Mouse (Mus musculus): ENCODE results near the gene Pla2g2c. TPM values are rescaled to one million over a fixed set of nuclear protein-coding genes. Genes with fewer than 3 reads are reported as not detected.

The Pla2g2c gene
- polyA plus RNA-seq, 2 experiments, result 0.01 TPM; not detected in 1

DNA sequence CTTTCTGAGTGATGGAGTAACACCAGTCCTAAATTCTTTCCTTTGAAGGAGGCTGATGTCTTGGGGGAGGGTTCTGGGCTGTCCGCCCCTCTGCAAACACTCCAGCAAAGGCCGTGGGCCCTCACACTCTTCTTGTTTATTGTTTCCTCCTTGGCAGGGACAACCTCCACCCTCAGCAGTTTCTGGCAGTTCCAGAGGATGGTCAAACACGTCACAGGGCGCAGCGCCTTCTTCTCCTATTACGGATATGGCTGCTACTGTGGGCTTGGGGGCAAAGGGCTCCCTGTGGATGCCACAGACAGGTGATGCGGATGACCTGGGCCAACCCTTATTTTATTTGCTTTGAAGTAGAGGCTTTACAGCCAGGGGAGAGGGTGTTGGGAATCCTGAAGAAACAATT, 9.5 kb downstream of the Pla2g2c start:
- Histone ChIP-seq H3K27ac (no peak overlapping the region), H3K27me3 (ENCODE audit: control insufficient read depth, insufficient read depth, low read length) (no peaks in the 10 kb centered on the region), H3K4me3 (ENCODE audit: insufficient read depth in 1 of 2, low read depth in 2 of 2, low read length in 2 of 2) (no peak overlapping the region), H3K36me3 (replicated peaks; ENCODE audit: control insufficient read depth, insufficient read depth, low read depth) (no peaks in the 10 kb centered on the region), H3K4me2 (ENCODE audit: low read depth) (no peak overlapping the region), H3K9me3 (ENCODE audit: control insufficient read depth, low read length) (no peaks in the 10 kb centered on the region), H3K9ac (replicated peaks) (no peak overlapping the region), H3K4me1 (replicated peaks; ENCODE audit: control insufficient read depth in 2 of 2, insufficient read depth in 2 of 2, low read length in 1 of 2) (no peaks in the 10 kb centered on the region)
- no peak for ATAC-seq (ENCODE audit: insufficient read depth)
- no peak for DNase-seq (ENCODE audit: low read depth in 3 of 3, low spot score in 3 of 3)
- 53% methylated on average over 7 of the region's 7 CpGs for WGBS (ENCODE audit: insufficient replicate concordance)
- TF ChIP-seq EP300 (IDR thresholded peaks at IDR 0.05; ENCODE audit: low read depth) (no peak), CTCF (IDR thresholded peaks at IDR 0.05; ENCODE audit: low read depth) (no peak)

DNA sequence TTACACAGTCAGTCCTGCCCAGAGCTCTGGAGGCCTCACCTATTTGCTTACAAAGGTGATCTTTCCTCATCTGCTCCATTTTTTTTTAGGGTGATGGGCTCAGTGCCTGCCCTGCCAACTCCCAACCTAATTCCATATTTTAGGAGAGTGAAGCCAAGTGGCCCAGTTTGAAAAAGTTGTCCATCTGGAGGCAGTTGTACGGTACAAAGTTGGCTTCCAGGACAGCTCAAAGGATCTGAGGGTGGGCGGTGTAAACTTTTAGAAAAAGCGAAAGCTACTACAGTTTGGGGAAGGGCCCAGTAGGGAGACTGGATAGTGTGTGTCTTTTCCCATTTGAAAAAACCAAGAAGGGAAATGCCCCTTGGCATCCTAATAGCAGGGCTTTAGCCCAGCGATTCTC, 10.3 kb downstream of the Pla2g2c start:
- no peak overlapping the region for H3K9ac ChIP-seq (replicated peaks)
- no peaks in the 10 kb centered on the region for H3K4me1 ChIP-seq (replicated peaks; ENCODE audit: control insufficient read depth in 2 of 2, insufficient read depth in 2 of 2, low read length in 1 of 2)
- H3K36me3 ChIP-seq (replicated peaks; ENCODE audit: control insufficient read depth, insufficient read depth, low read depth), result no peaks in the 10 kb centered on the region
- H3K27me3 ChIP-seq (ENCODE audit: control insufficient read depth, insufficient read depth, low read length), result no peaks in the 10 kb centered on the region
- no peaks in the 10 kb centered on the region for H3K9me3 ChIP-seq (ENCODE audit: control insufficient read depth, low read length)
- H3K4me2 ChIP-seq (ENCODE audit: low read depth), result no peak overlapping the region
- H3K27ac ChIP-seq, result no peak overlapping the region
- H3K4me3 ChIP-seq (ENCODE audit: insufficient read depth in 1 of 2, low read depth in 2 of 2, low read length in 2 of 2), result no peak overlapping the region
- WGBS (ENCODE audit: insufficient replicate concordance), result 78% methylated on average over 4 of the region's 4 CpGs
- DNase-seq (ENCODE audit: low read depth in 3 of 3, low spot score in 3 of 3) (no peak), ATAC-seq (ENCODE audit: insufficient read depth) (no peak)
- TF ChIP-seq EP300 (IDR thresholded peaks at IDR 0.05; ENCODE audit: low read depth), result no peak
- TF ChIP-seq CTCF (IDR thresholded peaks at IDR 0.05; ENCODE audit: low read depth), result no peak

DNA sequence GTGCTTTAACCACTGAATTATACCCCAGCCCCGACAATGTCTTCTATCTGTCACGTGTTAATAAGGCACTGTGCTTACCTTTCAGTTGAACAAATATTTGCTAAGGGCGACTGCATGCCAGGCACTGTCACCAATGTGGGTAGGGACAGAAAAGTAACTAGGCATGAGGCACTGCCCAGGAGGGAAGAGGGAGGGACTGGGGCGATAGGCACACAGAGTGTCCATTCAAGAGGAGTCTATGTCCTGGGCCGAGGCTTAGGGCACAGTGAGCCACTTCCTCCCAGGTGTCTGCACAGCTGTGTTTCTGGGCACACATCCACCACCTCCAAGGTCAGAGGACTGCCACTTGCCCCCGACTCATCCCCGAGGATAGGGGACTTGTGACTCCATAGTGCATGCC, 12.4 kb downstream of the Pla2g2c start, which contains the start of gene Ubxn10:
Ubxn10 (minus strand) TSS at position 137 of the 400 bp plus-strand sequence.
- WGBS (ENCODE audit: insufficient replicate concordance), result 48% methylated on average over 7 of the region's 7 CpGs
- Histone ChIP-seq H3K27me3 (ENCODE audit: control insufficient read depth, insufficient read depth, low read length) (no peaks in the 10 kb centered on the region), H3K4me1 (replicated peaks; ENCODE audit: control insufficient read depth in 2 of 2, insufficient read depth in 2 of 2, low read length in 1 of 2) (no peaks in the 10 kb centered on the region), H3K27ac (no peak within 1 kb of the TSS), H3K4me3 (ENCODE audit: insufficient read depth in 1 of 2, low read depth in 2 of 2, low read length in 2 of 2) (no peak within 1 kb of the TSS), H3K9ac (replicated peaks) (no peak within 1 kb of the TSS), H3K36me3 (replicated peaks; ENCODE audit: control insufficient read depth, insufficient read depth, low read depth) (no peaks in the 10 kb centered on the region), H3K4me2 (ENCODE audit: low read depth) (no peak within 1 kb of the TSS), H3K9me3 (ENCODE audit: control insufficient read depth, low read length) (no peaks in the 10 kb centered on the region)
- DNase-seq (ENCODE audit: low read depth in 3 of 3, low spot score in 3 of 3) (no peak), ATAC-seq (ENCODE audit: insufficient read depth) (no peak)
- no peak for TF ChIP-seq EP300 (IDR thresholded peaks at IDR 0.05; ENCODE audit: low read depth)
- no peak for TF ChIP-seq CTCF (IDR thresholded peaks at IDR 0.05; ENCODE audit: low read depth)

- no peak overlapping the region for H3K4me2 ChIP-seq (ENCODE audit: low read depth)
- no peaks in the 10 kb centered on the region for H3K36me3 ChIP-seq (replicated peaks; ENCODE audit: control insufficient read depth, insufficient read depth, low read depth)
- TF ChIP-seq CTCF (IDR thresholded peaks at IDR 0.05; ENCODE audit: low read depth), result no peak
- no peak for TF ChIP-seq EP300 (IDR thresholded peaks at IDR 0.05; ENCODE audit: low read depth)
- H3K27me3 ChIP-seq (ENCODE audit: control insufficient read depth, insufficient read depth, low read length), result no peaks in the 10 kb centered on the region
- no peak overlapping the region for H3K4me3 ChIP-seq (ENCODE audit: insufficient read depth in 1 of 2, low read depth in 2 of 2, low read length in 2 of 2)
- H3K9ac ChIP-seq (replicated peaks), result no peak overlapping the region
- H3K4me1 ChIP-seq (replicated peaks; ENCODE audit: control insufficient read depth in 2 of 2, insufficient read depth in 2 of 2, low read length in 1 of 2), result no peaks in the 10 kb centered on the region
- ATAC-seq (ENCODE audit: insufficient read depth), result no peak
- H3K9me3 ChIP-seq (ENCODE audit: control insufficient read depth, low read length), result no peaks in the 10 kb centered on the region
- 18% methylated on average over 7 of the region's 7 CpGs for WGBS (ENCODE audit: insufficient replicate concordance)
- H3K27ac ChIP-seq, result no peak overlapping the region
- no peak for DNase-seq (ENCODE audit: low read depth in 3 of 3, low spot score in 3 of 3)
Observed at GRCm38 (mm10) chr4:138739136-138739851, 14.7 kb downstream of the Pla2g2c start.

DNA sequence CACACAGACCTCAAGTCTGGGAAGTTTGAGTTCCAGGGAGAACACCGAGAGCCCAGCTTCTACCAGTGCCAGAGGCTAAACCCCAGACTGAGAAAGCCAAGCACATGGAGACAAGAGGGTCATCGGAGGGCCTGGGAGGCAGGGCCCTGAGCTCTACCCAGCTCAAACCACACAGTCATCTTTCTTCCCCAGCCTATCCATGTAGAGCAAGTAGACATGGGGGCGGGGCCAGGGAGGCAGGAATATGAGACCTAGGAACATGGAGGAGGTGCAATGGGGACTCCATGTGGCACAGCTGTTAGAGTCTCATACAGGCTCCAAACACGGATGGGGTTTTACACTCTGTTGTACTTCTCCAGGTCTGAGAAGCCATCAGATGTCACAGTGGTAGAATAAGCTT, 21.3 kb downstream of the Pla2g2c start:
- WGBS (ENCODE audit: insufficient replicate concordance), result 53% methylated on average over 4 of the region's 4 CpGs
- no peak for ATAC-seq (ENCODE audit: insufficient read depth)
- DNase-seq (ENCODE audit: low read depth in 3 of 3, low spot score in 3 of 3), result no peak
- Histone ChIP-seq H3K4me3 (ENCODE audit: insufficient read depth in 1 of 2, low read depth in 2 of 2, low read length in 2 of 2) (no peak overlapping the region), H3K36me3 (replicated peaks; ENCODE audit: control insufficient read depth, insufficient read depth, low read depth) (no peaks in the 10 kb centered on the region), H3K4me2 (ENCODE audit: low read depth) (no peak overlapping the region), H3K27me3 (ENCODE audit: control insufficient read depth, insufficient read depth, low read length) (no peaks in the 10 kb centered on the region), H3K4me1 (replicated peaks; ENCODE audit: control insufficient read depth in 2 of 2, insufficient read depth in 2 of 2, low read length in 1 of 2) (no peaks in the 10 kb centered on the region), H3K9me3 (ENCODE audit: control insufficient read depth, low read length) (no peaks in the 10 kb centered on the region), H3K9ac (replicated peaks) (no peak overlapping the region), H3K27ac (no peak overlapping the region)
- TF ChIP-seq CTCF (IDR thresholded peaks at IDR 0.05; ENCODE audit: low read depth) (no peak), EP300 (IDR thresholded peaks at IDR 0.05; ENCODE audit: low read depth) (no peak)
